Mouse (Mus musculus) liver, embryonic 15.5 days (tissue): ENCODE measurements around the gene Kirrel. TPM values are rescaled to one million over a fixed set of nuclear protein-coding genes. Genes with fewer than 3 reads are reported as not detected.

Source experiments
- ATAC-seq: fragments of 200-750 bp; cut with Nextera tagmentation; 2 replicates; pipeline ENCODE4 v1.8.0; 2017; ENCODE audit warnings: moderate number of reproducible peaks, mild to moderate bottlenecking, moderate library complexity; ENCODE audit not compliant: insufficient read depth
- H3K27ac ChIP-seq: fragments of 300-500 bp; sonication (generic); replicated peaks from 2 replicates; pipeline ENCODE4 v1.5.1; 2015; ENCODE audit warnings: mild to moderate bottlenecking, inconsistent platforms
- H3K27me3 ChIP-seq: fragments of 300-500 bp; sonication (generic); 2 replicates; pipeline ENCODE4 v1.6.1; 2015; ENCODE audit warnings: mild to moderate bottlenecking, inconsistent platforms
- H3K36me3 ChIP-seq: fragments of 300-500 bp; sonication (generic); replicated peaks from 2 replicates; pipeline ENCODE4 v1.6.1; 2015; ENCODE audit warnings: moderate library complexity, mild to moderate bottlenecking, inconsistent platforms
- H3K4me1 ChIP-seq: fragments of 300-500 bp; sonication (generic); replicated peaks from 2 replicates; pipeline ENCODE4 v1.6.1; 2015; ENCODE audit warnings: inconsistent platforms
- H3K4me2 ChIP-seq: fragments of 300-500 bp; sonication (generic); 2 replicates; pipeline ENCODE4 v1.6.1; 2015; ENCODE audit warnings: moderate library complexity, mild to moderate bottlenecking, inconsistent platforms
- H3K4me3 ChIP-seq: fragments of 300-500 bp; sonication (generic); replicated peaks from 2 replicates; pipeline ENCODE4 v1.5.1; 2015; ENCODE audit warnings: mild to moderate bottlenecking, inconsistent platforms
- H3K9ac ChIP-seq: fragments of 300-500 bp; sonication (generic); 2 replicates; pipeline ENCODE4 v1.6.1; 2015; ENCODE audit warnings: moderate library complexity, mild to moderate bottlenecking, inconsistent platforms
- H3K9me3 ChIP-seq: fragments of 300-500 bp; sonication (generic); replicated peaks from 2 replicates; pipeline ENCODE4 v1.6.1; 2016; ENCODE audit warnings: inconsistent platforms
- WGBS: fragments of 180-500 bp; shearing (Covaris S2); methylation state at CpG from one replicate; pipeline ENCODE4 v1.1.7; 2015; ENCODE audit warnings: mixed read lengths; ENCODE audit not compliant: insufficient replicate concordance; 5-methylcytosine and 5-hydroxymethylcytosine counted together
- polyA plus RNA-seq: library from polyadenylated mRNA; unstranded; fragments of >200 nt; fragmentation: Nextera tagmentation; extraction: Ambion mirVana; gene quantifications from 2 replicates; pipeline ENCODE4 v1.2.1, GENCODE M21; 2015

The Kirrel gene
- polyA plus RNA-seq, 1 experiment from 2014 or later = 0.92 TPM

- no peak overlapping the region for H3K4me2 ChIP-seq
- 57% methylated on average over 2 of the region's 2 CpGs for WGBS
- no peak overlapping the region for H3K27ac ChIP-seq
- no peak overlapping the region for H3K9ac ChIP-seq
- no peaks in the 10 kb centered on the region for H3K9me3 ChIP-seq
- no peaks in the 10 kb centered on the region; the same call in 1 of the 2 replicates for H3K4me1 ChIP-seq
- no peak overlapping the region for H3K4me3 ChIP-seq
- H3K36me3 ChIP-seq = no peaks in the 10 kb centered on the region
- H3K27me3 ChIP-seq = no peaks in the 10 kb centered on the region
- no peak for ATAC-seq
Observed at GRCm38 (mm10) chr3:87153038-87153437, 21.5 kb downstream of the Kirrel start.

DNA sequence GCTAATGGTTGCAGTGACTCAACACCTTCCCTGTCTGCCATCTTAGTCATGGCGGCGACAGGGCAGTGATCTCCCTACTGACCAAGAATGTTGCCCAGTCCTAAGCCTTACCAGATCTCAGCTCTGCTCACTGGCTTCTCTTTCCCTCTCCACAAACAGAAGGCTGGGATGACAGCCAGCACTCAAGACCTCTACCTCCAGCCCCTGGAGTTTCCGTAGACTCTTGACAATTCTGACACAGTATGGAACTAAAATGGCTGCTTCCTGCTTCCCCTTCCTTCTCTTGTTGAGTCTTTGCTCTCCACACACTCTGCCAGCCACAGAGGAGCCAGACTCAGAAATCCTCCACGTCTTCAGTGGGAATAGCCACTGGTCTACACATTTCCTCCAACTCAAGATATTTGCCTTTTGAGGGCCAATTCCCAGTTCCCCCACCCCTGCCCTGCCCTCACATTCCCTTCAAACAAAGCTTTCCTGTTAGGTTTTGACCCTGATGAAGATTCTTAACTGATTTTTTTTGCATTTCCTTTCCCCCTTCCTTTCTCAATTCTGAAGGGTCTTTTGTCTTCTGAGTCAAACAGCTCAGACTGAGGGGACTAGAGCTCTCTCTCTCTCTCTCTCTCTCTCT is 22.3 kb downstream of the Kirrel start:
- Histone ChIP-seq H3K4me2 (no peak overlapping the region), H3K4me1 (no peaks in the 10 kb centered on the region; the same call in 1 of the 2 replicates), H3K36me3 (no peaks in the 10 kb centered on the region), H3K9me3 (no peaks in the 10 kb centered on the region), H3K4me3 (no peak overlapping the region), H3K27ac (no peak overlapping the region), H3K27me3 (no peaks in the 10 kb centered on the region), H3K9ac (no peak overlapping the region)
- no peak for ATAC-seq
- WGBS = 54% methylated on average over 4 of the region's 4 CpGs

DNA sequence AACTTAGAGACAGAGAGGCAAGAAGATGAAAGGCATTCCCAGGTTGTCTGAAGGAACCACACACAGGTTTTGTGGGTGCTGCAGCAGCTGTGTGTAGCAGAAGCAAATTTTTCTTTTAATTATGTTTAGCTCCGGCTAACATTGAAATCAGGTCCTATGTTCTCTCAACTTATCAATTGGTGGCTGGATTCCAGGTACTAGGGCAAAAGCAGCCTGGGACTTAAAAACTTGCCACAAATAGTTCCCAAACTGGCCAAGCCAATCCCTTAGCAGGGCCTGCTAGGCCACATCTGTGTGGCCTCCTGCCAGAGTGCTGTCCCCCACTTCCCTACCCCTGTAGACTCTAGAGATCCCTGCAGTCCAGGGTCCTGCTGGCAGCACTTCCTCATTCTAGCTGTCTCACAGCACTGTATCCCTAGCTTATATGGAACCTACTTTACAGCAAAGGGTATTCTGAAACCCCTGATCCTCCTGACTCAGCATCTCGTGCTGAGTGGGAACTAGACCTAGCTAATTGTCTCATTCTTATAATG is 23.2 kb downstream of the Kirrel start:
- 63% methylated on average over 2 of the region's 2 CpGs for WGBS
- H3K9ac ChIP-seq = no peak overlapping the region
- no peak overlapping the region for H3K4me3 ChIP-seq
- H3K27ac ChIP-seq = peak overlapping the region; percentile 41; the same call in 1 of the 2 replicates
- ATAC-seq = no peak
- no peaks in the 10 kb centered on the region for H3K27me3 ChIP-seq
- no peaks in the 10 kb centered on the region for H3K36me3 ChIP-seq
- H3K9me3 ChIP-seq = no peaks in the 10 kb centered on the region
- no peaks in the 10 kb centered on the region; the same call in 1 of the 2 replicates for H3K4me1 ChIP-seq
- no peak overlapping the region for H3K4me2 ChIP-seq

GRCm38 (mm10) chr3:87150689-87151244 is 23.8 kb downstream of the Kirrel start:
- Histone ChIP-seq H3K4me2 (no peak overlapping the region), H3K27ac (peak overlapping the region; percentile 41; the same call in 1 of the 2 replicates), H3K4me3 (no peak overlapping the region), H3K27me3 (no peaks in the 10 kb centered on the region), H3K36me3 (no peaks in the 10 kb centered on the region), H3K9me3 (no peaks in the 10 kb centered on the region), H3K4me1 (no peaks in the 10 kb centered on the region; the same call in 1 of the 2 replicates), H3K9ac (no peak overlapping the region)
- no peak for ATAC-seq
- 46% methylated on average over 16 of the region's 16 CpGs for WGBS

DNA sequence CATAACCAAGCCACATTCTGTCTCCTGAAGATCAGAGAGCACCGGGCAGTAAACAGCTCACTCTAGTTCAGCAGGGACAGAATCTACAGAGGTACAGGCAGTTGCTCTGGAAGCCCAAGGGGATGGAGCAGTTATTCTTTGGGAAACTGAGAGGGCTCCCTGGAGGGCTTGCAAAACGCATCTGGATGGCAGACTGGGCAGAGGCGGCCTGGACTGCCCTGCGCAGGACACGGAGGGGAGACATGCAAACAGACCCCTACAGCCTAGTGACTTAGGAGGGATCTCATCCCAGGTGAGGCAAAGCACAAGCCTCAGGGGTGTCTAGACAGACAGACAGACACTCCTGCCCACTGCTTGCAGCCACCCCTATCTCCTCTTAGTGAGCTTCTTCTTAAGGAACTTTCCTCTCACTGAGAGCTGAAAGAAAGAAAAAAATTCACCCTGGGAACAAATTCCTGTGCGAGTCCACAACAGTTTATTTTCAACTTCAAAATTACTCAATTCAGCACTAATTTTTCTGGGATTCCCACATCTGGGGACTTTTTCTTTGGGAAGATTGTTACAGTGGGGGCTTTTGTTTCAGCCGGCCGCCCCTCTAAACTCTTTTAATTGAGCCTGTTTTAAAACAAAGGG is 24.4 kb downstream of the Kirrel start:
- 60% methylated on average over 8 of the region's 8 CpGs for WGBS
- ATAC-seq = no peak
- no peaks in the 10 kb centered on the region for H3K27me3 ChIP-seq
- peak overlapping the region; percentile 38; the same call in 1 of the 2 replicates for H3K27ac ChIP-seq
- H3K4me3 ChIP-seq = no peak overlapping the region
- H3K9me3 ChIP-seq = no peaks in the 10 kb centered on the region
- no peaks in the 10 kb centered on the region for H3K36me3 ChIP-seq
- no peak overlapping the region for H3K4me2 ChIP-seq
- H3K9ac ChIP-seq = no peak overlapping the region
- H3K4me1 ChIP-seq = no peaks in the 10 kb centered on the region; the same call in 1 of the 2 replicates

- H3K4me1 ChIP-seq = no peaks in the 10 kb centered on the region; the same call in 1 of the 2 replicates
Observed at GRCm38 (mm10) chr3:87149425-87149824, 25.1 kb downstream of the Kirrel start.

DNA sequence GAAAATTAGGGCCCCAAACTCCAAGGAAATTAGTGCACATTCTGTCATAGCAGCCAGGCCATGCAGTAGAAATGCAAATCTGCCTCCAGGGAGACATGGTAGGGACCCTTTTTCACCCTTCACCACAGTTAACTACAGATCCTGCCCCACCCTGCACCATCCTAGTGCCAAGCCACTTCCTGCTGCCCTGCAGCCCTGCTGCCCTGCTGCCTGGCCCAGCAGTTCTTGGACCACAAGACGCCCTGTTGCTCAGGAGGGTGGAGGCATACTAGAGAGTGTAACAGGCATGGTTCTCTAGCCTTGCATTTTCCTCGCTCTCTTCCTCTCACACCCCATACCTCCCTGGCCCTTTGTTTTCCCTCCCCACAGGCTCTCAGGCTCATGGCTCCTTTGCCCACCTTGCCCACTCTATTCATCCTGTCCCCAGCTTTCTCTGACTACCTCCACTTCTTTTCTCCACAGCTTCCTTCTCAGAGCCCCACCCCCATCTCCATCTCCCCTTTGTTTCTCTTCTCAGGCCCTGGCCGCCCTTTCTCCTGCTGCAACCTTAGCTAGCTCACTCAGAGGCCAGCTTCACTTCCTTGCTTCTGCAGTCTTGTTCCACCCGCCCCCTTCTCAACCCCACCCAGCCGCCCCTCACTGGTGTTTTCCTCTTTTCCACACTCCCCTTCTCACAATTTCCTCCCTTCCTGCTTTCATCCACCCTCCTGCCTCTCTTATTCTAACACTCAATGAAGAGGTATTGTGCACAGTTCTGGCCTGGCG is 29.9 kb downstream of the Kirrel start:
- no peak overlapping the region for H3K4me2 ChIP-seq
- no peak overlapping the region for H3K4me3 ChIP-seq
- no peak overlapping the region for H3K9ac ChIP-seq
- H3K9me3 ChIP-seq = no peaks in the 10 kb centered on the region
- no peak for ATAC-seq
- H3K27me3 ChIP-seq = no peaks in the 10 kb centered on the region
- no peaks in the 10 kb centered on the region for H3K36me3 ChIP-seq
- H3K4me1 ChIP-seq = no peaks in the 10 kb centered on the region
- no peak overlapping the region for H3K27ac ChIP-seq
- 51% methylated on average over 6 of the region's 6 CpGs for WGBS

More at GRCm38 (mm10) chr3:87149425-87149824, 25.1 kb downstream of the Kirrel start:
- Histone ChIP-seq H3K36me3 (no peaks in the 10 kb centered on the region), H3K9ac (no peak overlapping the region), H3K4me2 (no peak overlapping the region), H3K4me3 (no peak overlapping the region), H3K27me3 (no peaks in the 10 kb centered on the region), H3K27ac (no peak overlapping the region), H3K9me3 (no peaks in the 10 kb centered on the region)
- no peak for ATAC-seq
- WGBS = 51% methylated on average over 10 of the region's 10 CpGs

GRCm38 (mm10) chr3:87140284-87140683 is 34.3 kb downstream of the Kirrel start:
- Histone ChIP-seq H3K4me1 (no peaks in the 10 kb centered on the region), H3K27me3 (no peaks in the 10 kb centered on the region), H3K4me3 (no peak overlapping the region), H3K27ac (no peak overlapping the region), H3K9me3 (no peaks in the 10 kb centered on the region), H3K9ac (no peak overlapping the region), H3K4me2 (no peak overlapping the region), H3K36me3 (no peaks in the 10 kb centered on the region)
- no peak for ATAC-seq
- WGBS = 65% methylated on average over 5 of the region's 5 CpGs

DNA sequence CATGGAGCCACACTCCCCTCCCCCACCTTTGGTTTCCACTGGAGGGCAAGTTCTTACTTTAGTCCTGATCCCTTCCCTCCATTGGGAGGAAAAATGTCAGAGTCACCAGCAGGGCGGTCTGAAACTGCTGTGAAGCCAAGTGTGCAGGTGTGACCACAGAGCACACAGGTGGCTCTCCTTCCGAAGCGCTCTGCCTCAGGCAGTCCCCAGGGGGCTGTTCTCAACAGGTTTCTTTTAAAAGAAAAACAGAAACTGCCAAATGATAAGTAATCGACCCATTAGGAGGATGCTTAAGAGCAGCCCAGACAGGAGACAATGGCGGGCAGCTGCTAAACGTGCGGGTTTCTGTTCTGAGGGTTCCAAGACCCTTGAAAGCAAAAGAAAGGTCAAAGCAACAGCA is 37.8 kb downstream of the Kirrel start:
- no peak overlapping the region for H3K9ac ChIP-seq
- no peak overlapping the region for H3K4me2 ChIP-seq
- no peak for ATAC-seq
- no peak overlapping the region for H3K27ac ChIP-seq
- H3K36me3 ChIP-seq = no peaks in the 10 kb centered on the region
- 73% methylated on average over 7 of the region's 7 CpGs for WGBS
- no peaks in the 10 kb centered on the region for H3K9me3 ChIP-seq
- H3K27me3 ChIP-seq = no peaks in the 10 kb centered on the region
- no peak overlapping the region for H3K4me3 ChIP-seq
- H3K4me1 ChIP-seq = no peaks in the 10 kb centered on the region

DNA sequence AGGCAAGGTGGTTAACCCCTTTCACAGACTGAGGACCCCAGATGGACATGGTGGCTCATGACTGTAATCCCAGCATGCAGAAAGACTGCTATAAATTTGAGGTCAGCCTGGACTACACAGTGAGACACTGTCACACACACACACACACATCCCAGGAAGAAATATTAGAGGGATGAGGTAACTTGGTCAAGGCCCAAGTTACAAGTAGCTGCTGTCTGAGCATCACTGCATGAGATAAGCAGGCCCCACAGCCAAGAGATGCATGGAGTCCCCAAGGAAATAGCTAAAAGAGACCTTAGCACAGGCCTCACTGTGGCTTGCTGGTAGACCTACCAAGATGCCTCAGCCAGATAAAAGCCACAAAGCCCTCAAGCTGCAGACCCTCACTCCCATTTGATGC is 39.6 kb downstream of the Kirrel start:
- H3K4me3 ChIP-seq = no peak overlapping the region
- H3K4me1 ChIP-seq = no peaks in the 10 kb centered on the region
- H3K27ac ChIP-seq = no peak overlapping the region
- no peaks in the 10 kb centered on the region for H3K9me3 ChIP-seq
- H3K9ac ChIP-seq = no peak overlapping the region
- H3K27me3 ChIP-seq = no peaks in the 10 kb centered on the region
- ATAC-seq = no peak
- no peaks in the 10 kb centered on the region for H3K36me3 ChIP-seq
- H3K4me2 ChIP-seq = no peak overlapping the region
